Mouse (Mus musculus) midbrain, embryonic 15.5 days (tissue): Measurements from ENCODE around the gene Mfrp. TPM values are rescaled to one million over a fixed set of nuclear protein-coding genes. Genes with fewer than 3 reads are reported as not detected.
A peak's percentile ranks its signal among the peaks of the same experiment; 100 is the strongest.

Experiments
- ATAC-seq: fragments of 200-750 bp; cut with Nextera tagmentation; replicated peaks from 2 replicates; pipeline ENCODE4 v1.8.0; 2017; ENCODE audit warnings: moderate TSS enrichment
- H3K27ac ChIP-seq: fragments of 300-500 bp; sonication (generic); 2 replicates; pipeline ENCODE4 v1.5.1; 2015; ENCODE audit warnings: mild to moderate bottlenecking, inconsistent platforms
- H3K27me3 ChIP-seq: fragments of 300-500 bp; sonication (generic); replicated peaks from 2 replicates; pipeline ENCODE4 v1.6.1; 2015; ENCODE audit warnings: inconsistent platforms
- H3K36me3 ChIP-seq: fragments of 300-500 bp; sonication (generic); replicated peaks from 2 replicates; pipeline ENCODE4 v1.6.1; 2015; ENCODE audit warnings: inconsistent platforms
- H3K4me1 ChIP-seq: fragments of 300-500 bp; sonication (generic); 2 replicates; pipeline ENCODE4 v1.6.1; 2015; ENCODE audit warnings: inconsistent platforms
- H3K4me2 ChIP-seq: fragments of 300-500 bp; sonication (generic); 2 replicates; pipeline ENCODE4 v1.6.1; 2015; ENCODE audit warnings: inconsistent platforms, mild to moderate bottlenecking, moderate library complexity
- H3K4me3 ChIP-seq: fragments of 300-500 bp; sonication (generic); 2 replicates; pipeline ENCODE4 v1.5.1; 2015; ENCODE audit warnings: mild to moderate bottlenecking, inconsistent platforms
- H3K9ac ChIP-seq: fragments of 300-500 bp; sonication (generic); 2 replicates; pipeline ENCODE4 v1.6.1; 2015; ENCODE audit warnings: mild to moderate bottlenecking, inconsistent platforms
- H3K9me3 ChIP-seq: fragments of 300-500 bp; sonication (generic); 2 replicates; pipeline ENCODE4 v1.6.1; 2016; ENCODE audit warnings: inconsistent platforms
- WGBS: fragments of 180-500 bp; shearing (Covaris S2); methylation state at CpG from one replicate; pipeline ENCODE4 v1.1.7; 2015; ENCODE audit warnings: mixed read lengths; 5-methylcytosine and 5-hydroxymethylcytosine counted together
- polyA plus RNA-seq: library from polyadenylated mRNA; unstranded; fragments of >200 nt; fragmentation: Nextera tagmentation; extraction: Ambion mirVana; gene quantifications from 2 replicates; pipeline ENCODE4 v1.2.1, GENCODE M21; 2015

The Mfrp gene
- 0.08 and 0.13 TPM in 2 replicates for polyA plus RNA-seq

- Histone ChIP-seq H3K27ac (no peak within 1 kb of the TSS), H3K9me3 (no peaks in the 10 kb centered on the region), H3K4me2 (no peak within 1 kb of the TSS), H3K27me3 (no peaks in the 10 kb centered on the region), H3K36me3 (no peaks in the 10 kb centered on the region), H3K4me3 (no peak within 1 kb of the TSS), H3K4me1 (peaks cover 3% of the 10 kb centered on the region; the same call in 1 of the 2 replicates), H3K9ac (no peak within 1 kb of the TSS)
- 40% methylated on average over 9 of the region's 9 CpGs for WGBS
- no peak for ATAC-seq
These were observed at the start of gene Mfrp for GRCm38 (mm10) chr9:44101490-44101889. Gene Mfrp (plus strand): TSS chr9:44101729.

GRCm38 (mm10) chr9:44052855-44053254 is 48.7 kb upstream of the Mfrp start:
- Histone ChIP-seq H3K36me3 (no peaks in the 10 kb centered on the region), H3K27me3 (no peaks in the 10 kb centered on the region), H3K9me3 (no peaks in the 10 kb centered on the region), H3K4me3 (no peak overlapping the region), H3K9ac (no peak overlapping the region), H3K4me1 (no peaks in the 10 kb centered on the region), H3K27ac (no peak overlapping the region), H3K4me2 (no peak overlapping the region)
- no peak for ATAC-seq
- 66% methylated on average over 3 of the region's 3 CpGs for WGBS

GRCm38 (mm10) chr9:44053936-44054335 is 47.6 kb upstream of the Mfrp start:
- Histone ChIP-seq H3K4me3 (no peak overlapping the region), H3K9me3 (no peaks in the 10 kb centered on the region), H3K4me2 (no peak overlapping the region), H3K27me3 (no peaks in the 10 kb centered on the region), H3K36me3 (no peaks in the 10 kb centered on the region), H3K9ac (no peak overlapping the region), H3K27ac (no peak overlapping the region), H3K4me1 (no peaks in the 10 kb centered on the region)
- ATAC-seq = no peak
- 83% methylated on average over 1 of the region's 1 CpGs for WGBS

DNA sequence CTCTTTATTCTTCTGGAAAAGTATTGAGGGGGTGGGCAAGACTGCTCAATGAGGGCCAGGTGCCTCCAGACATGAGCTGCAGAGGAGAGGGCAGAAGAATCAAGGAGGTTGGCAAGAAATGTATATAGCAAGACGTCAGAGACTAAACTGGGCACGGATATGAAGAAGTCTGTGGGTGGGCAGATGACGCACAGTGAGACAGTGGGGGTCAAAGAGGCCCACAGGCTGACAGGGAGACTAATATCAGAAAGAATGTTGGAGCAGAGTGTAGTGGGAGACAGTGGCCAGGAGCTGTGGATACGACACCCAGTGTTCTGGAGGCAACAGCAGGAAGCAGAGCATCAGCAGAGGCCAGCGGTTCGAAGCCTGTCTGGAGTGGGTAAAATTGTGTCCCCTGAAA is 42.9 kb upstream of the Mfrp start:
- Histone ChIP-seq H3K4me2 (no peak overlapping the region), H3K27ac (no peak overlapping the region), H3K4me1 (no peaks in the 10 kb centered on the region), H3K27me3 (no peaks in the 10 kb centered on the region), H3K9ac (no peak overlapping the region), H3K4me3 (no peak overlapping the region), H3K36me3 (no peaks in the 10 kb centered on the region), H3K9me3 (no peaks in the 10 kb centered on the region)
- 86% methylated on average over 6 of the region's 6 CpGs for WGBS
- ATAC-seq = no peak

DNA sequence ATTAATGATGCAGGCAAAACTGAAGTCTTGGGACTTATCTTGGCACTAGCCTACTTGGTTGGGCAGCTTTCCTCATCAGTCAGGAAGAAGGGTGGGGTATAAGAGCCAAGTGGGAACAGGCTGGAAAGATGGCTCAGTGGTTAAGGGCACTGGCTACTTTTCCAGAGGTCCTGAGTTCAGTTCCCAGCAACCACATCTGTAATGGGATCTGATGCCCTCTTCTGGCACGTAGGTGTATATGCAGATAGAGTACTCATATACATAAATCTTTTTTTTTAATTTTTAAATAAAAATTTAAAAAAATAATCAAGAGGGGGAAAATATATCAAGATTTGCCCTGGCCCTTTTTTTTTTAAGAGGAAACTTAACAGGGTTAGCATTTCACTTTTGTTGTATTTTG is 36.4 kb upstream of the Mfrp start:
- Histone ChIP-seq H3K9me3 (no peaks in the 10 kb centered on the region), H3K4me3 (no peak overlapping the region), H3K4me2 (no peak overlapping the region), H3K36me3 (no peaks in the 10 kb centered on the region), H3K4me1 (peaks cover 13% of the 10 kb centered on the region), H3K9ac (no peak overlapping the region), H3K27ac (no peak overlapping the region), H3K27me3 (no peaks in the 10 kb centered on the region)
- WGBS = 41% methylated on average over 1 of the region's 1 CpGs
- no peak for ATAC-seq

GRCm38 (mm10) chr9:44066785-44067225 is 34.7 kb upstream of the Mfrp start, which contains the start of gene Usp2:
Gene Usp2 (plus strand): TSS chr9:44067021.
- H3K36me3 ChIP-seq = no peaks in the 10 kb centered on the region
- H3K27ac ChIP-seq = peak within 1 kb of the TSS; percentile 31; the same call in 1 of the 2 replicates
- peak within 1 kb of the TSS; percentile 82 for H3K4me2 ChIP-seq
- no peaks in the 10 kb centered on the region; the same call in 1 of the 2 replicates for H3K27me3 ChIP-seq
- peak within 1 kb of the TSS; percentile 51 for H3K4me3 ChIP-seq
- H3K4me1 ChIP-seq = peaks cover 17% of the 10 kb centered on the region
- peak; percentile 99 for ATAC-seq
- under 1% methylated on average over 38 of the region's 38 CpGs for WGBS
- H3K9ac ChIP-seq = peak within 1 kb of the TSS; percentile 48
- H3K9me3 ChIP-seq = no peaks in the 10 kb centered on the region

- peak overlapping the region; percentile 31; the same call in 1 of the 2 replicates for H3K27ac ChIP-seq
- H3K27me3 ChIP-seq = no peaks in the 10 kb centered on the region; the same call in 1 of the 2 replicates
- peaks cover 23% of the 10 kb centered on the region for H3K4me1 ChIP-seq
- peak overlapping the region; percentile 82 for H3K4me2 ChIP-seq
- peak overlapping the region; percentile 48 for H3K9ac ChIP-seq
- peak; percentile 71 for ATAC-seq
- peak overlapping the region; percentile 51 for H3K4me3 ChIP-seq
- H3K9me3 ChIP-seq = no peaks in the 10 kb centered on the region
- 9% methylated on average over 15 of the region's 15 CpGs for WGBS
- no peaks in the 10 kb centered on the region for H3K36me3 ChIP-seq
These were observed 34.1 kb upstream of the Mfrp start for GRCm38 (mm10) chr9:44067241-44067959.

DNA sequence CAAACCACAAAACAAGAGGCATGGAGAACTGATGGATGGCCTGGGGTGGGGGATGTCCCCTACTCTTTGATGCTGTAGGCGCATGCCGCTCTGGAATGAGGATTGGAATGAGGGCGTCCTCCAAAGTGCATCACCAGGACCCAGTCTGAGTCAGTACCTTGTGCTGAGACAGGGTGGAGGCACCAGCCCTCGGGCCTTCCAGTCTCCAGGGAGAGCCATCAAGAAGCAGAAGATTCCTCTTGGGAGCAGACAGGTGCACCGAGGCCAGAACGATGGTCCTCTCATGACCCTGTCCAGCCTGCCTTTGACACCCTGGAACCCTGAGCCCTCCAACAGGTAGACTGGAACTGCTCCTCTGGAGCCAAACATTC is 33.6 kb upstream of the Mfrp start:
- Histone ChIP-seq H3K27me3 (no peaks in the 10 kb centered on the region; the same call in 1 of the 2 replicates), H3K27ac (no peak overlapping the region), H3K9ac (no peak overlapping the region), H3K4me2 (no peak overlapping the region), H3K4me3 (no peak overlapping the region), H3K4me1 (peaks cover 25% of the 10 kb centered on the region), H3K9me3 (no peaks in the 10 kb centered on the region), H3K36me3 (no peaks in the 10 kb centered on the region)
- WGBS = 89% methylated on average over 6 of the region's 6 CpGs
- no peak for ATAC-seq

DNA sequence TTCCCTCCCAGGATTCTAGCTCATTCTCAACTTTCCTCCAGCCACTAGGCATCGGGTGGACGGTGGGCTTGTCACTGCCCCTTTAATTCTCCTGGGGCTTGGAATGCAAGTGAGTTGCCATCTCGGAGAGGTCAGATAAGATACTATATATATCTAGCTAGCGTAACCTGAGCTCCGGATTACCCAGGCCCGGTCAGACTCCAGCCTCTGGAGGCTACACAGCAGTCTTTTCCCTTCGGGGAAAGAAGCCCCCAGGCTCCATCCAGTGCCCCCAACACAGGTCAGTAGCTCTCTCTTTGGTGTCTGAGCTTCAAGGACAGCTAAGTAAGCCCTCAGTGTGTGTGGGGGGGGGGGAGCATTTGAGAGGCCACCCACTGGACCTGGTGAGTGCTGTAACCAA is 32.3 kb upstream of the Mfrp start:
- H3K36me3 ChIP-seq = no peaks in the 10 kb centered on the region
- H3K27ac ChIP-seq = no peak overlapping the region
- H3K4me2 ChIP-seq = no peak overlapping the region
- no peaks in the 10 kb centered on the region; the same call in 1 of the 2 replicates for H3K27me3 ChIP-seq
- no peak overlapping the region for H3K9ac ChIP-seq
- peaks cover 25% of the 10 kb centered on the region for H3K4me1 ChIP-seq
- no peaks in the 10 kb centered on the region for H3K9me3 ChIP-seq
- WGBS = 35% methylated on average over 7 of the region's 7 CpGs
- H3K4me3 ChIP-seq = no peak overlapping the region
- ATAC-seq = no peak

GRCm38 (mm10) chr9:44070113-44070843 is 31.3 kb upstream of the Mfrp start:
- 79% methylated on average over 14 of the region's 14 CpGs for WGBS
- H3K9ac ChIP-seq = no peak overlapping the region
- no peaks in the 10 kb centered on the region for H3K9me3 ChIP-seq
- H3K4me3 ChIP-seq = no peak overlapping the region
- H3K27me3 ChIP-seq = no peaks in the 10 kb centered on the region; the same call in 1 of the 2 replicates
- H3K27ac ChIP-seq = no peak overlapping the region
- no peak for ATAC-seq
- no peaks in the 10 kb centered on the region for H3K36me3 ChIP-seq
- H3K4me2 ChIP-seq = no peak overlapping the region
- H3K4me1 ChIP-seq = peaks cover 25% of the 10 kb centered on the region

DNA sequence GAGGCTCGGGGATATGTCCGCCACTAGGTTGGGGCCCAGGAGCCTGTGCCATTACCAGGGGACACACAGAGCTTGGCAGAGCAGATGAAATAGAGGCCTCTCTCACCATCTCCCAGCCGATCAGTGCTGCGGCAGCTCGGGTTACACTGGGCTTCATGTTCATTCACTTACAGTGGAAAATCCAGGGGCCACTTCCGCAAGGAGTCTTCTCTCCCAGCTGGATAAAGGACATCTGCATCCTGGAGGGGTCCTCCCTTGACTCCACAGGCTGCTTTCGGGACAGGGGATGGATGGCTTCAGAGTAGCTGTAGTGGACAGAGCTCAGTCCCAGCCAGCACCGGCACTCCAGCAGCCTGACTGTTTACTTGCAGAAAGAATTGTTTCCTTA is 30.7 kb upstream of the Mfrp start:
- Histone ChIP-seq H3K4me1 (peaks cover 25% of the 10 kb centered on the region), H3K4me2 (no peak overlapping the region), H3K27ac (no peak overlapping the region), H3K4me3 (no peak overlapping the region), H3K9ac (no peak overlapping the region), H3K36me3 (no peaks in the 10 kb centered on the region), H3K9me3 (no peaks in the 10 kb centered on the region), H3K27me3 (no peaks in the 10 kb centered on the region; the same call in 1 of the 2 replicates)
- ATAC-seq = no peak
- WGBS = 53% methylated on average over 8 of the region's 8 CpGs

DNA sequence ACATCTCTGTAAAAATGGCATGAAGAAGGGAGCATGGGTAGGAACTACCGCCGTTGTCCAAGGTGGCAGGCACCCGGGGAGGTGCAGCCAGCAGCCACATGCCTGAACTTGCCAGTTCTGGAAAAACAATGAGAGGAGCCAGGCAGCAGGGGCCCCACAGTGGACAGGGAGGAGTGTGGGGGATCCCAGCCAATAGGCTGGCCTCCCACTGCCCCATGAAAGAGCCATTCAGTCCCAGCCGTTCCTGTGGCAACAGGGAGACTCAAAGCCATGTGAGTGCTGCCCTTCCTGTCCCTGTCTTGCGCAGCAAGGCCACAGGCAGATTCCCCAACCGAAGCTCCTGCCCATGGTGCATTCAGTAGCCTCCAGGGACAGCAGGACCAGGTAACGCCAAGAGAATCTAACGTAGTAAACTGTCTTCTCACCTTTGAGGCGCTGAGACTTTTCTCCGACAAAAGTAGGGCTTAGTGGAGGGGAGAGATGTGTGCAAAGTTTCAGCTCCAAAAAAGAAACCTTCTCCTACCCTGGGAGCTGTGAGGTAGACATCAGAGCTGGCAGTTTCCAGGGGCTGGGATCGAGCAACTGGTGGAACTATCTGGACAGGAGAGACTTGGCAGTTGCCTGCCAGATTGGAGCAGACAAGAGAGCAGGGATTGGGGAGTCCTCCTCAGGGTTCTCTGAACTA is 29.5 kb upstream of the Mfrp start:
- Histone ChIP-seq H3K36me3 (no peaks in the 10 kb centered on the region), H3K4me3 (no peak overlapping the region), H3K9ac (no peak overlapping the region), H3K9me3 (no peaks in the 10 kb centered on the region), H3K4me2 (peak overlapping the region; percentile 21; the same call in 1 of the 2 replicates), H3K27me3 (no peaks in the 10 kb centered on the region; the same call in 1 of the 2 replicates), H3K4me1 (peaks cover 22% of the 10 kb centered on the region), H3K27ac (peak overlapping the region; percentile 61)
- ATAC-seq = peak; percentile 32; the same call in 1 of the 2 replicates
- WGBS = 12% methylated on average over 11 of the region's 11 CpGs
